Mouse (Mus musculus) brain, adult 2 months (tissue): Measurements from ENCODE around the gene Ackr3.

Experiments
- DNase-seq: peaks from one replicate; pipeline ENCODE4 v3.0.0; 2011; ENCODE audit warnings: low read depth, low spot score

Gene Ackr3

GRCm38 (mm10) chr1:90251156-90251555 is 47.4 kb downstream of the Ackr3 start:
- DNase-seq = peak; percentile 90

- DNase-seq = no peak
These were observed 49.7 kb downstream of the Ackr3 start for GRCm38 (mm10) chr1:90253465-90253864.

GRCm38 (mm10) chr1:90258253-90258887 is 54.6 kb downstream of the Ackr3 start:
- no peak for DNase-seq

GRCm38 (mm10) chr1:90260704-90261581 is 57.2 kb downstream of the Ackr3 start:
- no peak for DNase-seq

GRCm38 (mm10) chr1:90262380-90262779 is 58.6 kb downstream of the Ackr3 start:
- DNase-seq = no peak
